ENCODE assay signal across 13 mouse cellular contexts in genomic region chr15:79023366-79023765, GRCm38 (mm10). TPM values are rescaled to one million over a fixed set of nuclear protein-coding genes. Genes with fewer than 3 reads are reported as not detected.
"Had no signal": no experiment of that assay in that cellular context is flagged by ENCODE, and none has a peak within 500 bp of the region (broad histone marks: within the 10 kb centered on the region; RNA-seq: fewer than 3 reads in every experiment).

No protein-coding gene starts in this region.

- H3K9ac ChIP-seq: liver, embryonic 15.5 days; lung, embryonic 14.5 days had no signal

- H3K36me3 ChIP-seq: liver, embryonic 15.5 days had no signal

- H3K4me2 ChIP-seq: liver, embryonic 15.5 days; lung, embryonic 14.5 days; midbrain, embryonic 11.5 days had no signal

- DNase-seq: left cerebral cortex, postnatal 4 days; right cerebral cortex, postnatal 25 days; thymus, adult 18-20 months; thymus, postnatal 14 days had no signal

- H3K9me3 ChIP-seq: liver, embryonic 15.5 days; megakaryocyte, embryonic 14.5 days had no signal

- ATAC-seq: hindbrain, embryonic 16.5 days; inflammation-experienced regulatory T-cells, adult 6 months; midbrain, embryonic 16.5 days had no signal

- H3K4me3 ChIP-seq: liver, embryonic 15.5 days; megakaryocyte, embryonic 14.5 days had no signal

- H3K27ac ChIP-seq: liver, embryonic 15.5 days; macrophage had no signal

RNA-seq across cellular contexts. Expression of gene Galr3, which starts 18.3 kb away (rescaled TPM):
- polyA plus RNA-seq: inflammation-experienced regulatory T-cells, adult 6 months; lung, embryonic 14.5 days; macrophage; midbrain, embryonic 11.5 days; midbrain, embryonic 16.5 days; neural tube, embryonic 14.5 days had no signal
